Mouse (Mus musculus) hindbrain, embryonic 16.5 days (tissue): ENCODE data around the gene Cmtm4. TPM values are rescaled to one million over a fixed set of nuclear protein-coding genes. Genes with fewer than 3 reads are reported as not detected.

Source experiments
- ATAC-seq: fragments of 200-750 bp; cut with Nextera tagmentation; 2 replicates; pipeline ENCODE4 v1.8.0; 2017; ENCODE audit warnings: moderate TSS enrichment, moderate library complexity
- H3K27ac ChIP-seq: fragments of 300-500 bp; sonication (generic); 2 replicates; pipeline ENCODE4 v1.5.1; 2014; ENCODE audit warnings: low read depth, mild to moderate bottlenecking, control low read depth, low read length, moderate library complexity
- H3K27me3 ChIP-seq: fragments of 300-500 bp; sonication (generic); replicated peaks from 2 replicates; pipeline ENCODE4 v1.6.1; 2014; ENCODE audit warnings: low read length; ENCODE audit not compliant: control insufficient read depth, insufficient read depth
- H3K36me3 ChIP-seq: fragments of 300-500 bp; sonication (generic); 2 replicates; pipeline ENCODE4 v1.6.1; 2014; ENCODE audit warnings: mild to moderate bottlenecking, low read length, moderate library complexity, mixed read lengths; ENCODE audit not compliant: control insufficient read depth, insufficient read depth
- H3K4me1 ChIP-seq: fragments of 300-500 bp; sonication (generic); 2 replicates; pipeline ENCODE4 v1.6.1; 2014; ENCODE audit warnings: low read depth, low read length; ENCODE audit not compliant: control insufficient read depth, insufficient read depth
- H3K4me2 ChIP-seq: fragments of 300-500 bp; sonication (generic); 2 replicates; pipeline ENCODE4 v1.6.1; 2014; ENCODE audit warnings: mild to moderate bottlenecking, low read length, control low read depth, moderate library complexity
- H3K4me3 ChIP-seq: fragments of 300-500 bp; sonication (generic); 2 replicates; pipeline ENCODE4 v1.5.1; 2014; ENCODE audit warnings: mild to moderate bottlenecking, low read length, control low read depth, moderate library complexity
- H3K9ac ChIP-seq: fragments of 300-500 bp; sonication (generic); 2 replicates; pipeline ENCODE4 v1.6.1; 2014; ENCODE audit warnings: low read depth, mild to moderate bottlenecking, control low read depth, low read length, moderate library complexity
- H3K9me3 ChIP-seq: fragments of 300-500 bp; sonication (generic); 2 replicates; pipeline ENCODE4 v1.6.1; 2014; ENCODE audit warnings: mild to moderate bottlenecking, low read length, moderate library complexity; ENCODE audit not compliant: control insufficient read depth
- WGBS: fragments of 180-500 bp; shearing (Covaris S2); extraction: QIAGEN DNeasy Blood & Tissue Kit; methylation state at CpG from one replicate; pipeline ENCODE4 v1.1.7; 2014; 5-methylcytosine and 5-hydroxymethylcytosine counted together
- polyA plus RNA-seq: library from polyadenylated mRNA; unstranded; fragments of >200 nt; fragmentation: Nextera tagmentation; extraction: Ambion mirVana; gene quantifications from 2 replicates; pipeline ENCODE4 v1.2.1, GENCODE M21; 2015

Cmtm4 gene
- polyA plus RNA-seq, 1 experiment from 2014 or later = 3.0 TPM

DNA sequence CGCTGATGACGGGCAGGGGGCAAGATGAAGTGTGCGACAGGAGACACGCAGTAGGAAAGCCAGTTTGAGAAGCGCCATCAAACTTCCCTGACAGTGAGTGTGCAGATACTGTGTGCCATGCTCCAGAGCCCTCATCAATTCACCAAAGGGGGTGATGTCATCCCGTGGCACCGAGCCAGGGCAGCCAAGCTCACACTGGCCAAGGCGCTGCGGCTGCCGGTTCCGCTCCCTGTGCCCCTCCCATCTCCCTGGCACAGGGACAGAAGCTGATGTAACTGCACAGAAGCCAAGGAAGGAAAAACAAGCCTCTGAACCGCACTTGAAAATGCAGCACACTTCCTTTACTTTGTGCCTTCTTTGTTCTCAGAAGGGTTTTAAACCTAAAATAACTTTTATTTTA lies 40.4 kb upstream of the Cmtm4 start:
- H3K27me3 ChIP-seq = no peaks in the 10 kb centered on the region
- H3K36me3 ChIP-seq = peaks cover 48% of the 10 kb centered on the region
- ATAC-seq = peak; percentile 97
- H3K4me1 ChIP-seq = peaks cover 16% of the 10 kb centered on the region
- H3K9me3 ChIP-seq = no peaks in the 10 kb centered on the region; the same call in 1 of the 2 replicates
- 0 out of 2 replicates have a peak overlapping the region, but pooled peaks have one; percentile 35 for H3K9ac ChIP-seq
- H3K4me2 ChIP-seq = peak overlapping the region; percentile 0; the same call in 1 of the 2 replicates
- H3K27ac ChIP-seq = peak overlapping the region; percentile 74
- WGBS = 14% methylated on average over 12 of the region's 12 CpGs
- no peak overlapping the region for H3K4me3 ChIP-seq

DNA sequence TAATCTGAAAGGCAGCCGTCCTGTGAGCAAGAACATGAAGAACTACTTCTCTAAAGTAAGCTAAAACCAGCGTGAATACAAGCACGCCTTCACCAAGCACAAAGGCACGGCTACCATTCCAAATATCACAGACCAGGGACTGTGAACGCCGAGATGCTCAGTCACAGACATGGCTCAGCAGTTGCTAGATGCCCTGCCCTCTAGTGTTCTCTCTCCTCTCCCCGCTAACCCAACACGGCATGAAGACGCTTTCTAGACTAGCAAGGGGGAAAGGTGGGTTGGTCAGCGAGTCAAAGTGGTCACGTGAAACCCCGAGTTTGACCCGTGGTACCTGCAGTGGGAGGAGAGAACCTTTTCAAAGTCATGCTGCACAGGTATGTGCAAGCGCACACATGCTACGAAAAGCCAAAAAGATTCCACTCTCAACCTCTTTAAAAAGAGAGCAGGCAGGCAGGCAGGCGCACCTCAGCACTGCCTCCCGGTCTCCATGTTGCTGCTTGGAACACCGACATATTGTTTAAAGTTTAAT lies 39.3 kb upstream of the Cmtm4 start:
- Histone ChIP-seq H3K27me3 (no peaks in the 10 kb centered on the region), H3K9me3 (no peaks in the 10 kb centered on the region; the same call in 1 of the 2 replicates), H3K36me3 (peaks cover 48% of the 10 kb centered on the region), H3K4me1 (peaks cover 10% of the 10 kb centered on the region), H3K4me3 (no peak overlapping the region), H3K4me2 (no peak overlapping the region), H3K9ac (no peak overlapping the region), H3K27ac (no peak overlapping the region)
- WGBS = 82% methylated on average over 18 of the region's 18 CpGs
- ATAC-seq = no peak

DNA sequence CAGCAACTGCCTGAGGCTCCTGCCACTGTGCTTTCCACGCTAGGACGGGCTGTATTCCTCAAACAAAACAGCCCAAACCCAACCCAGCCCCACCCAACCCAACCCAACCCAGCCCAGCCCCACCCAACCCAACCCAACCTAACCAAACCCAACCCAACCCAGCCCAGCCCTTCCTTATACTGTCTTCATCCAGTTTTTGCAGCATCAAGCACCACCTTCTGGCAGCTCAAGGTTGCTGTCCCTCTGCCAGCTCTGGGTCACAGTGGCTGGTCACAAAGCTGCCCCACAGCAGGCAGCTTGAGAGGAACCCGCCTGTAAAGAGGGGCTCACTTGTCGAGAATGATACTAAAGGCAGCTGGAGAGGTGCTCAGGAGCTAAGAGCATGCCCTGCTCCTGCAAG lies 38.7 kb upstream of the Cmtm4 start:
- ATAC-seq = 0 out of 2 replicates have a peak, but pooled peaks have one; percentile 8
- Histone ChIP-seq H3K4me3 (no peak overlapping the region), H3K27ac (no peak overlapping the region), H3K9ac (no peak overlapping the region), H3K9me3 (no peaks in the 10 kb centered on the region; the same call in 1 of the 2 replicates), H3K27me3 (no peaks in the 10 kb centered on the region), H3K4me1 (peaks cover 10% of the 10 kb centered on the region), H3K36me3 (peaks cover 48% of the 10 kb centered on the region), H3K4me2 (no peak overlapping the region)
- 71% methylated on average over 4 of the region's 4 CpGs for WGBS

DNA sequence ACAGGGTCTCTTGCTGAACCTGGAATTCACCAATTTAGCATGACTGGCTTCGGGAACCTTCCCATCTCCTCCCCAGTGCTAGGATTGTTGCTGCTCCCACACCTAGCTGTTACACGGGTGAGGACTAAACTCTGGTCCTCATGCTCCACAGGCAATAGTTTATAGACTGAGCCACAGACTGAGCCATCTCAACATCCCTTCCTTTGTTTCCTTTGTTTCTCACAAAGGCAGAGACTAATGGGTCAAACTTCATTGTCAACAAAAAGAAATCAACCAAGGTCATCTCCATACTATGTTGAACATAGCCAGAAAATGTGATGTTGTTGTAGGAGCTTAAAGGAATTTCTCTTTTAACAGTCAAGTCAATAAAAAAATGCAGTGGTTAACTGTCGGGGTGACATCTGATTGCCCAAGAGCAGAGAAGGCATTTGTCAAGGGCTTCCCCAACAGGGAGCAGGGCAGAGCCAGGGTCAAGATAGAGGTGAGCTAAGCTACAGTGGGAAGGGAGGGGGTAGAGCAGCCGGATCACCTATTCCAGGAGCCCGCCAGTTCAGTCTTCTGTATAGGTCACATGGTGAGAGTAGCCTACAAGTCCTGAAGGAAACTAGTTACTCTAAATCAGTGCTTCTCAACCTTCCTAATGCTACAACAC lies 37.7 kb upstream of the Cmtm4 start:
- no peaks in the 10 kb centered on the region; the same call in 1 of the 2 replicates for H3K9me3 ChIP-seq
- H3K4me3 ChIP-seq = no peak overlapping the region
- no peak for ATAC-seq
- no peak overlapping the region for H3K9ac ChIP-seq
- H3K4me2 ChIP-seq = no peak overlapping the region
- no peaks in the 10 kb centered on the region for H3K27me3 ChIP-seq
- H3K27ac ChIP-seq = no peak overlapping the region
- 96% methylated on average over 5 of the region's 5 CpGs for WGBS
- H3K4me1 ChIP-seq = peaks cover 10% of the 10 kb centered on the region
- H3K36me3 ChIP-seq = peaks cover 47% of the 10 kb centered on the region

DNA sequence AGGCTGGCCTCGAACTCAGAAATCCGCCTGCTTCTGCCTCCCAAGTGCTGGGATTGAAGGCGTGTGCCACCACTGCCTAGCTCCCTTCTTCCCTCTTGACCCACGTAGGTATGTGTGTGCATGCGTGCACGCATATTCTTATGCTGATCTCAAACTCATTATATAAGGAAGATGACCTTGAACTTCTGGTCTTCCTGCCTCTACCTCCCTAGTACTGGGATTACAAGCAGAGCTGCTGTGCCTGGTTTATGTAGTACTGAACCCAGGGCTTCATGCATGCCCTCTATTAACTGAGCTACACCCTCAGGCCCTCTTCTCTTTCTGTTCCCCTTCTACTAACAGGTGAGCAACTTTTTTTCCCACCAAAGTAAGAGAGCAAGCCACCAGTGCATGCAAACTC lies 37.0 kb upstream of the Cmtm4 start:
- 94% methylated on average over 6 of the region's 6 CpGs for WGBS
- Histone ChIP-seq H3K4me1 (peaks cover 10% of the 10 kb centered on the region), H3K9ac (no peak overlapping the region), H3K27ac (no peak overlapping the region), H3K9me3 (no peaks in the 10 kb centered on the region; the same call in 1 of the 2 replicates), H3K4me2 (no peak overlapping the region), H3K36me3 (peaks cover 47% of the 10 kb centered on the region), H3K4me3 (no peak overlapping the region), H3K27me3 (no peaks in the 10 kb centered on the region)
- no peak for ATAC-seq

DNA sequence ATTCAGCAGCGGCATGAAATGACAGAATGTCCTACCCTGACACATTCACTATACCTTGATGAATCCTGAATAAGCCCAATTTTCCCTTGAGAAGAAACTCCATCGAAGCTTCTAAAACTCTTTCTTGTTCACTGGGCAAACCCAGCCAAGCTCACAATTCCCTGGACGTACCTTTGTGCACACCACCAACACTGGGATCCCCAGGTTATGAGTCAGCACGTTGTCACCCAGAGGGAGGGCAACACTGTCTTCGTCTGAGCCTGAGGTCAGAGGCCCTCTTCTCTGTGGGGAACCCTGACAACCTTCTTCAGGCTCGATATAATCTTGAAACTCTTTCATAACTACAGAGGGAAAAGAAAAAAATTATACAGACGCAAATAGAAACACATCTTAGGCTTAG lies 34.6 kb upstream of the Cmtm4 start:
- no peak for ATAC-seq
- Histone ChIP-seq H3K36me3 (peaks cover 50% of the 10 kb centered on the region), H3K9ac (no peak overlapping the region), H3K4me3 (no peak overlapping the region), H3K4me1 (peaks cover 4% of the 10 kb centered on the region), H3K9me3 (no peaks in the 10 kb centered on the region; the same call in 1 of the 2 replicates), H3K27me3 (no peaks in the 10 kb centered on the region), H3K27ac (no peak overlapping the region), H3K4me2 (no peak overlapping the region)
- WGBS = 87% methylated on average over 7 of the region's 7 CpGs

DNA sequence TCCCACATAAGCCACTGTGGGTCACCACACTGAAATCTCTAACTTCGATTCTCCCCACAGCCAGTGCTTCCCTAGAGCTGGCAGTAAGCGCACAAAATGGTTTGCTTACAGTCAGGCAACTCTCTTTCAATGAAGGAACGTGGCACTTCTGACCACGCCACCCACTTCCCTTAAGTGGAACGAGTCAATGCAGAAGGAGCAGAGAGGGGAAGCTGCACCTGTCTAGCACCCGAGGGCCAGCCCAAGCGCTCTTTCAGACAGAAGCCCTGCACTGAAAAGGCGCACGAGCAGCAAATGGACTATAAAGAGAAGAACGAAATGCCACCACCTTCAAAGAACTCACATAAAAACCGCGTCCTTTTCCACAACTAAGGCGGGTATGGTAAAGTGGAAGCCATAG lies 32.1 kb upstream of the Cmtm4 start:
- H3K4me2 ChIP-seq = no peak overlapping the region
- H3K36me3 ChIP-seq = peaks cover 58% of the 10 kb centered on the region
- H3K27me3 ChIP-seq = no peaks in the 10 kb centered on the region
- WGBS = 93% methylated on average over 13 of the region's 13 CpGs
- no peak overlapping the region for H3K9ac ChIP-seq
- no peak overlapping the region for H3K4me3 ChIP-seq
- H3K27ac ChIP-seq = no peak overlapping the region
- H3K4me1 ChIP-seq = no peaks in the 10 kb centered on the region
- no peak for ATAC-seq
- H3K9me3 ChIP-seq = no peaks in the 10 kb centered on the region; the same call in 1 of the 2 replicates

DNA sequence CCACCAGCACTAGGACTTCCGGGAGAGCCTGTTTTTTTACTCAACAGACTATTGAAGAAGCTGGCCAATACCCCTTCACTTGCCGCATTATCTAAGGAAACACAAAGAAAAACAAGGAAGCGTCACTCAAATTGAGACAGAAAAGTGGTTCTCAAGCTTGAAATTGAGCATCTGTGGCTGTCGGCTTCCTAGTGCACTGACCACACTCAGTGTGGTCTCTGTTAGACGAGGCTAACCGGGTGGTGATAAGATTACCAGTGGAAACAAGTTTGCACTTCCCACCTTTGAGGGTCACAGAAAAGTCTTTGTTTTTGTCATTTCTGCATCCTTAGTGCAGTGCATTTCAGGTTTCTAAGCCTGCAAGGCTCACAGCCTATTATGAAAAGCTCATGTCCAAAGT lies 26.7 kb upstream of the Cmtm4 start:
- no peak overlapping the region for H3K4me3 ChIP-seq
- no peaks in the 10 kb centered on the region for H3K27me3 ChIP-seq
- H3K27ac ChIP-seq = no peak overlapping the region
- H3K9ac ChIP-seq = no peak overlapping the region
- no peaks in the 10 kb centered on the region for H3K4me1 ChIP-seq
- no peak overlapping the region for H3K4me2 ChIP-seq
- no peaks in the 10 kb centered on the region for H3K9me3 ChIP-seq
- WGBS = 89% methylated on average over 6 of the region's 6 CpGs
- ATAC-seq = no peak
- peaks cover 73% of the 10 kb centered on the region for H3K36me3 ChIP-seq

DNA sequence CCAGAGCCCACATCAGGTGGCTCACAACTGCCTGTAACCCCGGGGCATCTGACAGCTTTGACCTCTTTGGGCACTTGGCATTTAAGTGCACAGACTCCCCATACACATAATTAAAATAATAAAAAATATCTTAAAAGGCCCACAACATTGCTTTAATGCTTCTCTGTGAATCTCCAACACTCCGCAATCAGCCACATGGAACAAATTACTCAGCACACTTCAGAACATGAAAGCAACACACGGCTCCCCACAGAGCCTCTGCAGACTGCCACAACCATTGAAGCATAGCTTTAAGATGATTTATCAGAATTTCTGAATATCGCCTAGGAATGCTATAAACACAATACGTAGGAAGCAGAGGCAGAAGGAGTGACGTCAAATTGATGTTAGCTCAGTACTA lies 20.4 kb upstream of the Cmtm4 start:
- WGBS = 77% methylated on average over 6 of the region's 6 CpGs
- Histone ChIP-seq H3K4me2 (no peak overlapping the region), H3K27ac (no peak overlapping the region), H3K36me3 (peaks cover 28% of the 10 kb centered on the region), H3K4me3 (no peak overlapping the region), H3K4me1 (no peaks in the 10 kb centered on the region), H3K27me3 (no peaks in the 10 kb centered on the region), H3K9me3 (no peaks in the 10 kb centered on the region), H3K9ac (no peak overlapping the region)
- ATAC-seq = no peak
